Mouse (Mus musculus) liver, embryonic 15.5 days (tissue): ENCODE data around the gene Foxl1. TPM values are rescaled to one million over a fixed set of nuclear protein-coding genes. Genes with fewer than 3 reads are reported as not detected.

Experiments
- ATAC-seq: fragments of 200-750 bp; cut with Nextera tagmentation; 2 replicates; pipeline ENCODE4 v1.8.0; 2017; ENCODE audit warnings: moderate number of reproducible peaks, mild to moderate bottlenecking, moderate library complexity; ENCODE audit not compliant: insufficient read depth
- H3K27ac ChIP-seq: fragments of 300-500 bp; sonication (generic); replicated peaks from 2 replicates; pipeline ENCODE4 v1.5.1; 2015; ENCODE audit warnings: mild to moderate bottlenecking, inconsistent platforms
- H3K27me3 ChIP-seq: fragments of 300-500 bp; sonication (generic); 2 replicates; pipeline ENCODE4 v1.6.1; 2015; ENCODE audit warnings: mild to moderate bottlenecking, inconsistent platforms
- H3K36me3 ChIP-seq: fragments of 300-500 bp; sonication (generic); replicated peaks from 2 replicates; pipeline ENCODE4 v1.6.1; 2015; ENCODE audit warnings: moderate library complexity, mild to moderate bottlenecking, inconsistent platforms
- H3K4me1 ChIP-seq: fragments of 300-500 bp; sonication (generic); replicated peaks from 2 replicates; pipeline ENCODE4 v1.6.1; 2015; ENCODE audit warnings: inconsistent platforms
- H3K4me2 ChIP-seq: fragments of 300-500 bp; sonication (generic); 2 replicates; pipeline ENCODE4 v1.6.1; 2015; ENCODE audit warnings: moderate library complexity, mild to moderate bottlenecking, inconsistent platforms
- H3K4me3 ChIP-seq: fragments of 300-500 bp; sonication (generic); replicated peaks from 2 replicates; pipeline ENCODE4 v1.5.1; 2015; ENCODE audit warnings: mild to moderate bottlenecking, inconsistent platforms
- H3K9ac ChIP-seq: fragments of 300-500 bp; sonication (generic); 2 replicates; pipeline ENCODE4 v1.6.1; 2015; ENCODE audit warnings: moderate library complexity, mild to moderate bottlenecking, inconsistent platforms
- H3K9me3 ChIP-seq: fragments of 300-500 bp; sonication (generic); replicated peaks from 2 replicates; pipeline ENCODE4 v1.6.1; 2016; ENCODE audit warnings: inconsistent platforms
- WGBS: fragments of 180-500 bp; shearing (Covaris S2); methylation state at CpG from one replicate; pipeline ENCODE4 v1.1.7; 2015; ENCODE audit warnings: mixed read lengths; ENCODE audit not compliant: insufficient replicate concordance; 5-methylcytosine and 5-hydroxymethylcytosine counted together
- polyA plus RNA-seq: library from polyadenylated mRNA; unstranded; fragments of >200 nt; fragmentation: Nextera tagmentation; extraction: Ambion mirVana; gene quantifications from 2 replicates; pipeline ENCODE4 v1.2.1, GENCODE M21; 2015

Foxl1 gene
- polyA plus RNA-seq, 1 experiment from 2014 or later: 0.09 TPM

GRCm38 (mm10) chr8:121156990-121157491, 29.3 kb downstream of the Foxl1 start:
- no peaks in the 10 kb centered on the region for H3K36me3 ChIP-seq
- no peak for ATAC-seq

DNA sequence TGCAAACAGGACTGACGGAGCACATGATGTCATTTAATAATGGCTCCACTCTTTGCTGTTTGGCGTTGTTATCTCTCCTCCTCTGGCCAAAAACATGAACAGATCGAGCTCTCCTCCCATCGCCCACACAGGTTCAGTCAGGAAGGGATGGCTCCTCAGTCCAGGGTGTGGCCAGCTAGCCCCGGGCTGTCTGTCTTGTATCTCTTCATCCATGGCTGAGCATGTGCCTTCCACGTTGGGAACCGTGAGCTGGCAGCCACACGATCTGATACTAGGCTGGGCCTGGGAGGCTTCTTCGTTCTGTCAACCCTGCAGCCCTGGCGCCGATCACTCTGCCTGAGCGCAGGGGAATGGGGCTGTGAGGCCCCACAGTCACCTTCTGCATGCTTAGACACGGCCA, 31.1 kb downstream of the Foxl1 start:
- Histone ChIP-seq H3K4me2 (no peak overlapping the region), H3K9me3 (no peaks in the 10 kb centered on the region), H3K4me3 (no peak overlapping the region), H3K9ac (no peak overlapping the region), H3K27ac (no peak overlapping the region), H3K36me3 (no peaks in the 10 kb centered on the region), H3K27me3 (peaks cover 22% of the 10 kb centered on the region), H3K4me1 (no peaks in the 10 kb centered on the region)
- ATAC-seq: no peak
- 40% methylated on average over 13 of the region's 13 CpGs for WGBS

More at GRCm38 (mm10) chr8:121156990-121157491, 29.3 kb downstream of the Foxl1 start:
- Histone ChIP-seq H3K4me3 (no peak overlapping the region), H3K9ac (no peak overlapping the region), H3K27me3 (peaks cover 22% of the 10 kb centered on the region), H3K27ac (no peak overlapping the region), H3K4me1 (no peaks in the 10 kb centered on the region), H3K9me3 (no peaks in the 10 kb centered on the region), H3K4me2 (no peak overlapping the region)
- 50% methylated on average over 7 of the region's 7 CpGs for WGBS

DNA sequence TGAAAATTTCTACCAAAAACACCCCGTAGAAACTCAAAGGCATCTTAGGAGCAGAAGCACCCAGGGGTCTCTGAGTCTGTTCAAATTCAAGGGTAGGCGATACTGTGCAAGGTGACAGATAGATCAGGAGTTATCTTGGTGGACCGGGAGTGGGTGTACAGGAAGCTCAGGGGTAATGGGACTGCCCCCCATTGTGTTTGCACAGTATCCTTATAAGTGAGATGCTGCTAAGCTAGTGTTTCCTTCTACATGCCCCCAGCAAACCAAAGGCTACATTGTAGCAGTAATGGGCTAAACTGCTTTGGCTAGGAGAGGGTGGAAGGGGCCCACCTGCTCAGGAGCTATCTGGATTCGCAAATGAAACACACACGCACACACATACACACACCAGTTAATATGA, 33.7 kb downstream of the Foxl1 start:
- Histone ChIP-seq H3K27me3 (peaks cover 17% of the 10 kb centered on the region), H3K4me3 (no peak overlapping the region), H3K27ac (no peak overlapping the region), H3K36me3 (no peaks in the 10 kb centered on the region), H3K4me2 (no peak overlapping the region), H3K4me1 (no peaks in the 10 kb centered on the region), H3K9me3 (no peaks in the 10 kb centered on the region), H3K9ac (no peak overlapping the region)
- WGBS: 47% methylated on average over 5 of the region's 5 CpGs
- ATAC-seq: no peak

- H3K4me2 ChIP-seq: no peak overlapping the region
- ATAC-seq: no peak
- no peak overlapping the region for H3K4me3 ChIP-seq
- WGBS: 38% methylated on average over 4 of the region's 4 CpGs
- no peaks in the 10 kb centered on the region for H3K9me3 ChIP-seq
- no peak overlapping the region for H3K27ac ChIP-seq
- no peak overlapping the region for H3K9ac ChIP-seq
- no peaks in the 10 kb centered on the region for H3K4me1 ChIP-seq
- peaks cover 17% of the 10 kb centered on the region for H3K27me3 ChIP-seq
- H3K36me3 ChIP-seq: no peaks in the 10 kb centered on the region
Observed at GRCm38 (mm10) chr8:121162413-121162812, 34.7 kb downstream of the Foxl1 start.

GRCm38 (mm10) chr8:121162906-121163695, 35.4 kb downstream of the Foxl1 start:
- Histone ChIP-seq H3K4me2 (no peak overlapping the region), H3K9ac (no peak overlapping the region), H3K4me3 (no peak overlapping the region), H3K27me3 (peaks cover 12% of the 10 kb centered on the region), H3K4me1 (no peaks in the 10 kb centered on the region), H3K9me3 (no peaks in the 10 kb centered on the region), H3K36me3 (no peaks in the 10 kb centered on the region), H3K27ac (no peak overlapping the region)
- ATAC-seq: no peak
- WGBS: 56% methylated on average over 11 of the region's 11 CpGs

- Histone ChIP-seq H3K4me3 (no peak overlapping the region), H3K4me2 (no peak overlapping the region), H3K36me3 (no peaks in the 10 kb centered on the region), H3K9ac (no peak overlapping the region), H3K4me1 (no peaks in the 10 kb centered on the region), H3K9me3 (no peaks in the 10 kb centered on the region), H3K27me3 (peaks cover 8% of the 10 kb centered on the region), H3K27ac (no peak overlapping the region)
- WGBS: 38% methylated on average over 8 of the region's 8 CpGs
- no peak for ATAC-seq
Observed at GRCm38 (mm10) chr8:121164017-121164469, 36.3 kb downstream of the Foxl1 start.

DNA sequence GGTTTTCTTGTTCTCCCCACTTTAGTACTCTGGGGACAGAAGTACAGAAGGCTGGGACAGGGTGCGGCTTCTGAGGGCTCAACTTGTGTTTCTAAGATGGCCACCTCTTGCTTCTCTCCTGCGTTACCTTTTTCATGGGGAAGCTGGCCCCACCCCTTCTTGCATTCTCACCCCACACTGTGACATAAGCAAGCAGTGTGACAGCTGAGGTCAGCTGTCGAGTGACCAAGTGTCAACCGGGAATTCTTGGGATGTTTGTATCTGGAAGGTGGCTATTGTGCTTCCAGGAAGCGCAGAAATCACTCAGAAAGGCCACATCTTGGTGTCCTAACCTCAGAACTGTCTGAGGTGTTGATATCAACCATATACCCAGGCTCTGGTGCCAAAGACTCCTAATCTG, 40.3 kb downstream of the Foxl1 start:
- 50% methylated on average over 5 of the region's 5 CpGs for WGBS
- no peak for ATAC-seq
- H3K4me1 ChIP-seq: 0 out of 2 replicates have a peak, but pooled peaks cover 4% of the 10 kb centered on the region
- no peak overlapping the region for H3K9ac ChIP-seq
- H3K4me2 ChIP-seq: no peak overlapping the region
- H3K36me3 ChIP-seq: no peaks in the 10 kb centered on the region
- H3K9me3 ChIP-seq: no peaks in the 10 kb centered on the region
- H3K4me3 ChIP-seq: no peak overlapping the region
- no peak overlapping the region for H3K27ac ChIP-seq
- no peaks in the 10 kb centered on the region for H3K27me3 ChIP-seq

- no peak overlapping the region for H3K27ac ChIP-seq
- H3K27me3 ChIP-seq: no peaks in the 10 kb centered on the region
- H3K4me2 ChIP-seq: peak overlapping the region; percentile 29; the same call in 1 of the 2 replicates
- ATAC-seq: no peak
- H3K9me3 ChIP-seq: no peaks in the 10 kb centered on the region
- H3K4me3 ChIP-seq: no peak overlapping the region
- 0 out of 2 replicates have a peak, but pooled peaks cover 4% of the 10 kb centered on the region for H3K4me1 ChIP-seq
- H3K9ac ChIP-seq: no peak overlapping the region
- 43% methylated on average over 7 of the region's 7 CpGs for WGBS
- no peaks in the 10 kb centered on the region for H3K36me3 ChIP-seq
Observed at GRCm38 (mm10) chr8:121170116-121170515, 42.4 kb downstream of the Foxl1 start.

DNA sequence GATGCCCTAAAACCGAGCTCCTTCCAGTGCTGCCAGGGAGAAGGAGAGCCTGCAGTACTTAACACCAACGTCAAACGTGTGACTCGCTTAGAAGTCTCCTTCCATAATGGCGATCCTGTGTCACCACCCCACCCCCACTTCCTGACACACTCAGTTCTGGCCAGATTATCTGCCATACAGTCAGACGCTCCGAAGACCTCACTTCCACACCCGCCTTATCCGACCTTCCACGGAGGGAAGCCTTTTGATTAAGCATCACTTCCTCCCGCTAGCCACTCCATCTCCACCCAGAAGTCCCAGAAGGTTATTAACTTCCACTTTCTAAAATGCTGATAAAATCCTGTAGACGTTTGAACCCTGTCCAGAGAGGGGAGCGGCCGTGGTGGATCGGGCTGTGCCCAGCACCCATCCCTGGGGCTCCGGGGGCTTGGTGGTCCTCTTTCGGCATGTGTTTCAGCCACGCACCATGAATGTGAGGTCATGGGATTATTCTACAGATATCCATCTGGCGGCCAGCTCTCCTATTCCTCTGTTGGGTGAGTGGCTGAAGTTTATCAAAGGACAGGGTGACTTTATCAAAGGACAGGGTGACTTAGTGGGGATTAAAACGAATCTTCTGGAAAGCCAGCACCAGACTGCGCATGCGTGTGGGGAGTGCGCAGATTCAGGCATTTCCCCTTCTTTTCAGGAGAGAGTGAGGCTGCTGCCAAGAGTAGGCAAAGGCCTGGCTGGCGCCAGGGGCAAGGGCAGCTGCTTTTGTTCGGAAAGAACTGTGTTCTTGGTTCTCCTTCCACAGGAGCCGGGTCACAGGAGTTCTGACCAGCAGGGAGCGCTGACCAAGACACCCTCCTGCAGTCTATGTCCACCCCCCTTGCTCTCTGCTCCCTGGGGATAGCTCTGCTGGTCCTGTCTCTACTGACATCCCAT, 43.1 kb downstream of the Foxl1 start:
- WGBS: 19% methylated on average over 27 of the region's 27 CpGs
- ATAC-seq: no peak
- Histone ChIP-seq H3K27ac (no peak overlapping the region), H3K4me3 (no peak overlapping the region), H3K4me2 (peak overlapping the region; percentile 29; the same call in 1 of the 2 replicates), H3K27me3 (no peaks in the 10 kb centered on the region), H3K9ac (no peak overlapping the region), H3K9me3 (no peaks in the 10 kb centered on the region), H3K4me1 (0 out of 2 replicates have a peak, but pooled peaks cover 4% of the 10 kb centered on the region), H3K36me3 (no peaks in the 10 kb centered on the region)

- no peak for ATAC-seq
- H3K4me2 ChIP-seq: no peak overlapping the region
- no peak overlapping the region for H3K4me3 ChIP-seq
- H3K9ac ChIP-seq: no peak overlapping the region
- WGBS: 63% methylated on average over 8 of the region's 8 CpGs
- no peaks in the 10 kb centered on the region for H3K27me3 ChIP-seq
- no peak overlapping the region for H3K27ac ChIP-seq
- H3K9me3 ChIP-seq: no peaks in the 10 kb centered on the region
- 0 out of 2 replicates have a peak, but pooled peaks cover 4% of the 10 kb centered on the region for H3K4me1 ChIP-seq
- H3K36me3 ChIP-seq: no peaks in the 10 kb centered on the region
Observed at GRCm38 (mm10) chr8:121172567-121172966, 44.8 kb downstream of the Foxl1 start.

DNA sequence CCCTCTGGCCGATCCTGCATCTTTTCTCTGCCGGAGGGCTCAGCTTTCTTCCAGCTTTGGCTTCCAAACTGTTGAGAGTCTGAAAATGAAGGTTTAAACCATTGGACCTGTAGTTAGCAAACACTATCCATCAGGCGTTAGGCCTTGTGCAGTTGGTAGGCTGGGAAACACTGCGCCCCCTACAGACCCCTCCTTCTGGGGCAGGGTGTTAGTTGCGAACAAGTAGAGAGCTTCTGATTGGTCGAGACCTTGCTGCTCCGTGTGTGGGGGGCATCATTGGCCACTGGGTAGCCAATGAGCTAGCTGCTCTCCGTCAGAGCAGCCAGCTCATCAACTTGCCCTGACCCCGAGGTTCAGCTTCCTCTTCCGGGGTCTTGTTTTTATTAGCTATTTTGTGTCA, 46.4 kb downstream of the Foxl1 start:
- no peak overlapping the region for H3K4me3 ChIP-seq
- H3K27me3 ChIP-seq: no peaks in the 10 kb centered on the region
- no peak overlapping the region for H3K27ac ChIP-seq
- no peaks in the 10 kb centered on the region for H3K9me3 ChIP-seq
- H3K4me2 ChIP-seq: no peak overlapping the region
- ATAC-seq: no peak
- H3K9ac ChIP-seq: no peak overlapping the region
- WGBS: 60% methylated on average over 10 of the region's 10 CpGs
- H3K4me1 ChIP-seq: 0 out of 2 replicates have a peak, but pooled peaks cover 4% of the 10 kb centered on the region
- no peaks in the 10 kb centered on the region for H3K36me3 ChIP-seq
